Mouse (Mus musculus) liver, postnatal 0 days (tissue): ENCODE measurements at regions not wholly inside any gene's neighbourhood (a gene's known extent, or its start where the extent isn't known, plus 50 kb on each side); places are given as distances from the start of the nearest gene placed in this dataset.

Source experiments
- CTCF ChIP-seq: sonication (generic); IDR thresholded peaks from 2 replicates; pipeline ENCODE4 v1.5.1; 2016; ENCODE audit warnings: antibody characterized with exemption, low read depth
- EP300 ChIP-seq: IDR thresholded peaks from 2 replicates; pipeline ENCODE4 v1.6.1; 2016; ENCODE audit warnings: antibody characterized with exemption, low read depth, mild to moderate bottlenecking

DNA sequence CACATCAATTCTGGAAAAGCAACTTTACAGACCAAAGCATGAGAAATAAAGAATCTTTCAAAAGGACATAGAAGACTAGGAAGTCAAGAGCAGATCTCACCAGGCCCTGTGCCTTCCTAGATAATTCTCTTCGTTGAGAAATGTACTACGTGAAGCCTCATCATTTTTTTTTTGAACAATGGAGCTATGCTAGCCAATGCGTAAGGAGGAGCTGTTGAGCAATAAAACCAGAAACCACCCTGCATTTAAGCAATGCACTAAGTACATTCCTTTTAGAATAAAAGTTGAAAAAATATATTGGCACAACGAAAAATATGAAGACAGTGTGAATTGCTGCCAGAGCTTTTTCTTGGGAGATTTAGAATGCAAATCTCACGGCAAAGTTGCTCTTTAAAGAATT is 349.7 kb upstream of the Rgma start:
- no peak for TF ChIP-seq CTCF
- no peak for TF ChIP-seq EP300
